Mouse (Mus musculus): ENCODE measurements around the gene Thumpd1. TPM values are rescaled to one million over a fixed set of nuclear protein-coding genes. Genes with fewer than 3 reads are reported as not detected.
"Not testable (repeated sequence)": the region's sequence is repeated elsewhere in the genome, so short reads cannot be mapped to it uniquely, and the experiment has no call there.

Thumpd1 gene
- total RNA-seq (2021), result 31.1 and 35.9 TPM in 2 replicates
- long read RNA-seq, transcript Thumpd1-201 (4 exons, 2,689 nt), result major isoform, 33 of 41 reads
- long read RNA-seq, partial matches to known transcripts, result 6 of 41 reads
- long read RNA-seq, other reads (novel, unspliced or antisense), result 2 of 41 reads

- DNase-seq, result peak; percentile 96
Measured at GRCm38 (mm10) chr7:119720253-119720946, at the start of gene Thumpd1. TSS of gene Thumpd1 (minus strand) at chr7:119720798.

GRCm38 (mm10) chr7:119769895-119770294 is 49.3 kb upstream of the Thumpd1 start:
- no peak for DNase-seq

- no peak for DNase-seq
Measured at GRCm38 (mm10) chr7:119766996-119767395, 46.4 kb upstream of the Thumpd1 start.

GRCm38 (mm10) chr7:119764377-119764776 is 43.8 kb upstream of the Thumpd1 start:
- DNase-seq, result no peak

- no peak for DNase-seq
Measured at GRCm38 (mm10) chr7:119762166-119762697, 41.6 kb upstream of the Thumpd1 start.

- peak; percentile 24 for DNase-seq
Measured at GRCm38 (mm10) chr7:119760527-119760951, 39.9 kb upstream of the Thumpd1 start, which contains the start of gene Acsm3. TSS of gene Acsm3 (plus strand) at chr7:119760923.

- DNase-seq, result no peak
Measured at GRCm38 (mm10) chr7:119753696-119754095, 33.1 kb upstream of the Thumpd1 start.

GRCm38 (mm10) chr7:119749942-119750341 is 29.3 kb upstream of the Thumpd1 start:
- no peak for DNase-seq

GRCm38 (mm10) chr7:119748761-119749160 is 28.2 kb upstream of the Thumpd1 start:
- DNase-seq, result no peak

- no peak for DNase-seq
Measured at GRCm38 (mm10) chr7:119745869-119746268, 25.3 kb upstream of the Thumpd1 start.

GRCm38 (mm10) chr7:119744321-119744720 is 23.7 kb upstream of the Thumpd1 start:
- peak; percentile 37 for DNase-seq

GRCm38 (mm10) chr7:119739798-119740468 is 19.3 kb upstream of the Thumpd1 start:
- not testable (repeated sequence) for DNase-seq

- no peak for DNase-seq
Measured at GRCm38 (mm10) chr7:119738877-119739276, 18.3 kb upstream of the Thumpd1 start.

- peak; percentile 6 for DNase-seq
Measured at GRCm38 (mm10) chr7:119731262-119731661, 10.7 kb upstream of the Thumpd1 start.

- peak; percentile 16 for DNase-seq
Measured at GRCm38 (mm10) chr7:119727621-119728020, 7.0 kb upstream of the Thumpd1 start.

GRCm38 (mm10) chr7:119720947-119721310 is 331 bp upstream of the Thumpd1 start:
- no peak for DNase-seq

- DNase-seq, result no peak
Measured at GRCm38 (mm10) chr7:119714111-119714510, 6.5 kb downstream of the Thumpd1 start.

- DNase-seq, result no peak
Measured at GRCm38 (mm10) chr7:119694926-119695325, 25.7 kb downstream of the Thumpd1 start.

- DNase-seq, result no peak
Measured at GRCm38 (mm10) chr7:119692302-119692701, 28.3 kb downstream of the Thumpd1 start.

GRCm38 (mm10) chr7:119689726-119690125 is 30.9 kb downstream of the Thumpd1 start, which contains the start of gene Acsm4:
TSS of gene Acsm4 (plus strand) at chr7:119690026.
- no peak for DNase-seq

- DNase-seq, result no peak
Measured at GRCm38 (mm10) chr7:119682699-119683098, 37.9 kb downstream of the Thumpd1 start.

GRCm38 (mm10) chr7:119680107-119680506 is 40.5 kb downstream of the Thumpd1 start:
- no peak for DNase-seq

GRCm38 (mm10) chr7:119673465-119673864 is 47.1 kb downstream of the Thumpd1 start:
- no peak for DNase-seq
